Mouse (Mus musculus): ENCODE measurements around the gene Ceacam9. TPM values are rescaled to one million over a fixed set of nuclear protein-coding genes. Genes with fewer than 3 reads are reported as not detected.
"Not testable (repeated sequence)": the region's sequence is repeated elsewhere in the genome, so short reads cannot be mapped to it uniquely, and the experiment has no call there.

Gene Ceacam9
- polyA plus RNA-seq (2015; fragmentation: Nextera tagmentation; extraction: Ambion mirVana), result not detected in 2 replicates

DNA sequence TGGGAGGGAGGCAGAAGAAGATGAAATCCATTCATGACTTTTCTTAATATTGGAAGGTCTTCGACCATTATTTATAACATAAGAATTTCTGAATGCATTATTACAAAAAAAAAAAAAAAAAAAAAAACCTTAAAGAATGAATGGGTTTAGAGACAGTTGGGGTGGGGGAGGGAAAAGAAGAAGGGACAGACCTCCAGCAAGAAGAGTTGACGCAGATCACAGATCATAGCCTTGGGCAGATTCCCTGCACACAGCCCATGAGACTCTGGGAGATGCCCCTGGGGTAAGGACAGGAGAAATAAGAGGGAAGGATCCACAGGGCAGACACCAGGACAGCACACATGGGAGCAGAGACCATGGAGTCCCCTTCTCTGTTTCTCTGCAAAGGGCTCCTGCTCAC, at the start of gene Ceacam9:
Gene Ceacam9, plus strand, starts transcription at position 301 of the 400 bp plus-strand sequence.
- H3K36me3 ChIP-seq (ENCODE audit: control insufficient read depth, insufficient read depth), result no peaks in the 10 kb centered on the region
- no peak within 1 kb of the TSS for H3K4me2 ChIP-seq (ENCODE audit: low read depth, low read length)
- no peaks in the 10 kb centered on the region for H3K9me3 ChIP-seq (replicated peaks; ENCODE audit: control insufficient read depth, low read length)
- H3K4me1 ChIP-seq (ENCODE audit: control insufficient read depth, low read depth, low read length), result no peaks in the 10 kb centered on the region
- no peak for ATAC-seq (ENCODE audit: low read depth)
- no peak within 1 kb of the TSS for H3K4me3 ChIP-seq (ENCODE audit: low read depth, low read length)
- no peak within 1 kb of the TSS for H3K9ac ChIP-seq (ENCODE audit: low read depth, low read length)
- H3K27me3 ChIP-seq (ENCODE audit: control insufficient read depth, insufficient read depth, low read depth, low read length), result no peaks in the 10 kb centered on the region
- 53% methylated on average over 2 of the region's 2 CpGs for WGBS (ENCODE audit: insufficient replicate concordance)
- no peak within 1 kb of the TSS for H3K27ac ChIP-seq (ENCODE audit: low read length)

DNA sequence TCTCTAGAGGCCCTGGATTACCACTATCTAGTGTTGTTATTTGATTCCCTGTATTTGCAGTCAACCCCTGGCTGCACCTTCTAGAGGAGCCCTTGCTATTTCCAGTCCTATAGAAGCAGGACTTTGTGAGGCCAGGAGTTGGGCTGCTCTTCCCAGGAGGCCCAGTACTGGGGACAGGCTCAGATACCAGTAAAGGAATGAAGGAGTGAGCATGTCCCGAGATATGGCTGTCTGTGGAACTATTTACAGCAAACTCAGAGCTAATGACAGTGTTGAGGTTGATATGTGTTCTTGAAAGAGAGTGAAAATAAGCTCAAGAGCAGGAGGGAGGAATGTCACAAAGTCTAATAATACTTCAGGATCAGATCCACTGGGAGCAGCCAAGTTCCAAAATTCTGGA, 47.9 kb upstream of the Ceacam9 start:
- no peak for ATAC-seq (ENCODE audit: low read depth)
- H3K27me3 ChIP-seq (ENCODE audit: control insufficient read depth, insufficient read depth, low read depth, low read length), result no peaks in the 10 kb centered on the region
- no peak overlapping the region for H3K27ac ChIP-seq (ENCODE audit: low read length)
- no peaks in the 10 kb centered on the region for H3K9me3 ChIP-seq (replicated peaks; ENCODE audit: control insufficient read depth, low read length)
- no peak overlapping the region for H3K9ac ChIP-seq (ENCODE audit: low read depth, low read length)
- H3K4me1 ChIP-seq (ENCODE audit: control insufficient read depth, low read depth, low read length), result no peaks in the 10 kb centered on the region
- H3K4me2 ChIP-seq (ENCODE audit: low read depth, low read length), result no peak overlapping the region
- no peaks in the 10 kb centered on the region for H3K36me3 ChIP-seq (ENCODE audit: control insufficient read depth, insufficient read depth)
- no peak overlapping the region for H3K4me3 ChIP-seq (ENCODE audit: low read depth, low read length)
- WGBS (ENCODE audit: insufficient replicate concordance), result 39% methylated on average over 1 of the region's 1 CpGs

DNA sequence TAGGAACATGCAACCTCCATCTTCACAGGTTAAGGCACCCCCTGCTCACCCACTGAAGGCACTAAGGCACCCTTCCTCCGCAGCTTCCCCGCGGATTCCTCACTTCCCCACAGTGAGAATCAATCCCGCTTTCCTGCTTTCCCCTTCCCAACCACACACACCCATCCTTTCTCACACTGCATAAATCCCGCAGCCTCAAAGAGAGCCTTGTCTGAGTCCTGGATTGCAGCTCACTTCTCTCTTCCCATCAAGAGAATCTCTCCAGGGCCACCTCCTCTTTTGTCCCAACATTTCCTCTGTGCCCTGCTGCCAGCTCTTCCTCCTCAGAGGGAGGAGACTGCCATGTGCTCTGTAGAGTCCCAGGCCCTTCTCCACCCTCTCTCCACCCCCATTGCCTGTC, 47.0 kb upstream of the Ceacam9 start:
- not testable (repeated sequence) for H3K27me3 ChIP-seq (ENCODE audit: control insufficient read depth, insufficient read depth, low read depth, low read length); H3K9me3 ChIP-seq (replicated peaks; ENCODE audit: control insufficient read depth, low read length); H3K27ac ChIP-seq (ENCODE audit: low read length); H3K9ac ChIP-seq (ENCODE audit: low read depth, low read length); H3K4me1 ChIP-seq (ENCODE audit: control insufficient read depth, low read depth, low read length); H3K36me3 ChIP-seq (ENCODE audit: control insufficient read depth, insufficient read depth); ATAC-seq (ENCODE audit: low read depth); H3K4me2 ChIP-seq (ENCODE audit: low read depth, low read length); H3K4me3 ChIP-seq (ENCODE audit: low read depth, low read length)
- WGBS (ENCODE audit: insufficient replicate concordance), result 26% methylated on average over 5 of the region's 5 CpGs

GRCm38 (mm10) chr7:16675605-16676004, 46.1 kb upstream of the Ceacam9 start, which contains the start of gene Ceacam15:
Gene Ceacam15, minus strand, starts transcription at chr7:16675705.
- Histone ChIP-seq H3K4me3 (ENCODE audit: low read depth, low read length) (no peak within 1 kb of the TSS), H3K27me3 (ENCODE audit: control insufficient read depth, insufficient read depth, low read depth, low read length) (no peaks in the 10 kb centered on the region), H3K9me3 (replicated peaks; ENCODE audit: control insufficient read depth, low read length) (no peaks in the 10 kb centered on the region), H3K4me2 (ENCODE audit: low read depth, low read length) (no peak within 1 kb of the TSS), H3K27ac (ENCODE audit: low read length) (no peak within 1 kb of the TSS), H3K4me1 (ENCODE audit: control insufficient read depth, low read depth, low read length) (no peaks in the 10 kb centered on the region), H3K36me3 (ENCODE audit: control insufficient read depth, insufficient read depth) (no peaks in the 10 kb centered on the region), H3K9ac (ENCODE audit: low read depth, low read length) (no peak within 1 kb of the TSS)
- WGBS (ENCODE audit: insufficient replicate concordance), result 50% methylated on average over 1 of the region's 1 CpGs
- no peak for ATAC-seq (ENCODE audit: low read depth)

DNA sequence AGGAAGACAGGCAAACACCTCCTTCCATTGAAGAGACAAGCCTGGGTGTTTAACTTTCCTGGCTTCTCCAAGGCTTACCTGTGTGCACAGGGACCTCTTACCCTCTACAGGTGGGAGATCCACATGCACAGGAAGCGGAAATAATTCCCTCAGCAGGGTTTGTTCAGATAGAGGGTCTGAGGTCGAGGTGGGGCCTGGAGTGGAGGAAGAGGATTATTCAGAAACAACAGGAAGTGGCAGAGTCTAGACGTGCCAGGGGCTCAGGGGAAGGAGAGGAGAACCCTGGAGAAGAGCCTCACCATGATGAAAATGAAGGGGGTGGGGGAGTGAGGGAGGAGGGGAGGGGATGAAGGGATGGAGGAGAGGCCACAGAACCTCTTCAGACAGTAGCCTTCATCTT, 41.5 kb upstream of the Ceacam9 start:
- 24% methylated on average over 3 of the region's 3 CpGs for WGBS (ENCODE audit: insufficient replicate concordance)
- not testable (repeated sequence) for H3K9ac ChIP-seq (ENCODE audit: low read depth, low read length); H3K4me1 ChIP-seq (ENCODE audit: control insufficient read depth, low read depth, low read length); H3K9me3 ChIP-seq (replicated peaks; ENCODE audit: control insufficient read depth, low read length); H3K27ac ChIP-seq (ENCODE audit: low read length); ATAC-seq (ENCODE audit: low read depth); H3K4me2 ChIP-seq (ENCODE audit: low read depth, low read length); H3K36me3 ChIP-seq (ENCODE audit: control insufficient read depth, insufficient read depth); H3K27me3 ChIP-seq (ENCODE audit: control insufficient read depth, insufficient read depth, low read depth, low read length); H3K4me3 ChIP-seq (ENCODE audit: low read depth, low read length)

- no peak for ATAC-seq (ENCODE audit: low read depth)
- Histone ChIP-seq H3K4me1 (ENCODE audit: control insufficient read depth, low read depth, low read length) (no peaks in the 10 kb centered on the region), H3K9me3 (replicated peaks; ENCODE audit: control insufficient read depth, low read length) (0 out of 2 replicates have a peak, but pooled peaks cover 2% of the 10 kb centered on the region), H3K27me3 (ENCODE audit: control insufficient read depth, insufficient read depth, low read depth, low read length) (no peaks in the 10 kb centered on the region), H3K4me2 (ENCODE audit: low read depth, low read length) (no peak overlapping the region), H3K4me3 (ENCODE audit: low read depth, low read length) (no peak overlapping the region), H3K36me3 (ENCODE audit: control insufficient read depth, insufficient read depth) (no peaks in the 10 kb centered on the region), H3K9ac (ENCODE audit: low read depth, low read length) (no peak overlapping the region), H3K27ac (ENCODE audit: low read length) (no peak overlapping the region)
- 46% methylated on average over 5 of the region's 5 CpGs for WGBS (ENCODE audit: insufficient replicate concordance)
Observed at GRCm38 (mm10) chr7:16689196-16689595, 32.5 kb upstream of the Ceacam9 start.

- Histone ChIP-seq H3K9ac (ENCODE audit: low read depth, low read length) (no peak overlapping the region), H3K4me3 (ENCODE audit: low read depth, low read length) (no peak overlapping the region), H3K9me3 (replicated peaks; ENCODE audit: control insufficient read depth, low read length) (no peaks in the 10 kb centered on the region), H3K27me3 (ENCODE audit: control insufficient read depth, insufficient read depth, low read depth, low read length) (no peaks in the 10 kb centered on the region), H3K4me1 (ENCODE audit: control insufficient read depth, low read depth, low read length) (no peaks in the 10 kb centered on the region), H3K27ac (ENCODE audit: low read length) (no peak overlapping the region), H3K4me2 (ENCODE audit: low read depth, low read length) (no peak overlapping the region), H3K36me3 (ENCODE audit: control insufficient read depth, insufficient read depth) (no peaks in the 10 kb centered on the region)
- WGBS (ENCODE audit: insufficient replicate concordance), result 25% methylated on average over 3 of the region's 3 CpGs
- no peak for ATAC-seq (ENCODE audit: low read depth)
Observed at GRCm38 (mm10) chr7:16695025-16695424, 26.7 kb upstream of the Ceacam9 start.

GRCm38 (mm10) chr7:16699042-16699441, 22.7 kb upstream of the Ceacam9 start:
- H3K27ac ChIP-seq (ENCODE audit: low read length), result no peak overlapping the region
- H3K4me1 ChIP-seq (ENCODE audit: control insufficient read depth, low read depth, low read length), result no peaks in the 10 kb centered on the region
- no peak for ATAC-seq (ENCODE audit: low read depth)
- H3K4me3 ChIP-seq (ENCODE audit: low read depth, low read length), result no peak overlapping the region
- no peaks in the 10 kb centered on the region for H3K36me3 ChIP-seq (ENCODE audit: control insufficient read depth, insufficient read depth)
- 29% methylated on average over 2 of the region's 2 CpGs for WGBS (ENCODE audit: insufficient replicate concordance)
- H3K9ac ChIP-seq (ENCODE audit: low read depth, low read length), result no peak overlapping the region
- H3K27me3 ChIP-seq (ENCODE audit: control insufficient read depth, insufficient read depth, low read depth, low read length), result no peaks in the 10 kb centered on the region
- no peaks in the 10 kb centered on the region for H3K9me3 ChIP-seq (replicated peaks; ENCODE audit: control insufficient read depth, low read length)
- no peak overlapping the region for H3K4me2 ChIP-seq (ENCODE audit: low read depth, low read length)

GRCm38 (mm10) chr7:16700583-16700982, 21.1 kb upstream of the Ceacam9 start:
- no peaks in the 10 kb centered on the region for H3K9me3 ChIP-seq (replicated peaks; ENCODE audit: control insufficient read depth, low read length)
- no peak overlapping the region for H3K27ac ChIP-seq (ENCODE audit: low read length)
- no peak overlapping the region for H3K4me3 ChIP-seq (ENCODE audit: low read depth, low read length)
- 60% methylated on average over 5 of the region's 5 CpGs for WGBS (ENCODE audit: insufficient replicate concordance)
- H3K36me3 ChIP-seq (ENCODE audit: control insufficient read depth, insufficient read depth), result no peaks in the 10 kb centered on the region
- no peak overlapping the region for H3K4me2 ChIP-seq (ENCODE audit: low read depth, low read length)
- H3K9ac ChIP-seq (ENCODE audit: low read depth, low read length), result no peak overlapping the region
- no peaks in the 10 kb centered on the region for H3K4me1 ChIP-seq (ENCODE audit: control insufficient read depth, low read depth, low read length)
- ATAC-seq (ENCODE audit: low read depth), result no peak
- H3K27me3 ChIP-seq (ENCODE audit: control insufficient read depth, insufficient read depth, low read depth, low read length), result no peaks in the 10 kb centered on the region

Data from liver, embryonic 16.5 days (tissue).